Mouse (Mus musculus) cerebellum, adult 2 months (tissue): ENCODE measurements around the gene Cd7.

Experiments used
- CTCF ChIP-seq: fragments of 200-500 bp; IDR thresholded peaks from 2 replicates; pipeline ENCODE4 v1.5.1; 2011; ENCODE audit warnings: low read depth, mild to moderate bottlenecking, control low read depth, low read length, moderate library complexity, borderline replicate concordance; ENCODE audit not compliant: insufficient read depth
- POLR2A ChIP-seq: fragments of 200-500 bp; IDR thresholded peaks from 2 replicates; pipeline ENCODE4 v1.6.1; 2011; ENCODE audit warnings: low read length, control low read depth, borderline replicate concordance; ENCODE audit not compliant: insufficient read depth

DNA sequence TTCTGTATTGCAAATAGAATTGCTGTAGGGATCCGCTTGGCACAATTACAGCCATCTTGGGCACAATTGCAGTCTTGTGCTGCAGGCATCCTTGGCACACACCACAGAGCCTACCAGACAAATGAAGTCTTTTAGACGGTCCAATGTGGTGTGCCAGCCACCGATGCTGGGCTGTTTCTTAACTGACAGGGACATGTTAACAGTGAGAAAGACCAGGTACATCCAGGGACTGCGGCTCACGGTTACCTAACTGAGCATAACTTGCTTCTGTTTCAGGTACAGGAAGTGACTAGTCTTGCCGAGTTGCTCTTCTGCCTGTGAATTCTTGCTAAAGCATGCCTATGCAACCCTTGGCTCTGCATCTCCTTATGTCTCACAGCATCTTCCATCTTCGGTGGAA, 25.6 kb downstream of the Cd7 start:
- no peak for TF ChIP-seq CTCF
- TF ChIP-seq POLR2A = no peak
